In genomic region chr8:120758005-120758404, GRCm38 (mm10) we compare ENCODE assay signal across 23 mouse cellular contexts.
"Had no signal": no experiment of that assay in that cellular context is flagged by ENCODE, and none has a peak within 500 bp of the region (broad histone marks: within the 10 kb centered on the region; RNA-seq: fewer than 3 reads in every experiment).

No protein-coding gene starts in this region.

- ATAC-seq: hindbrain, postnatal 0 days; intestine, embryonic 16.5 days had no signal

- DNase-seq: gastrocnemius, postnatal 14 days; gastrocnemius, postnatal 36 days; heart, adult 11 months; heart, adult 2 months; heart, postnatal 14 days; heart, postnatal 36 days; kidney, adult 11 months; kidney, adult 8-10 months; kidney, postnatal 10 days; kidney, postnatal 25 days; kidney, postnatal 4 days; liver had no signal

- H3K4me1 ChIP-seq: hindbrain, embryonic 15.5 days had no signal

- H3K36me3 ChIP-seq: heart, embryonic 15.5 days; hindbrain, embryonic 13.5 days; hindbrain, embryonic 15.5 days; limb, embryonic 10.5 days; limb, embryonic 12.5 days had no signal

- H3K4me2 ChIP-seq: heart, embryonic 11.5 days; heart, embryonic 13.5 days; heart, embryonic 15.5 days; hindbrain, embryonic 13.5 days; hindbrain, embryonic 15.5 days; limb, embryonic 12.5 days had no signal

- H3K9ac ChIP-seq: heart, embryonic 13.5 days; heart, embryonic 15.5 days; hindbrain, embryonic 13.5 days; hindbrain, embryonic 15.5 days; limb, embryonic 12.5 days had no signal

- H3K27me3 ChIP-seq: hindbrain, embryonic 15.5 days had no signal

- H3K27ac ChIP-seq: heart, adult 2 months; heart, embryonic 13.5 days; heart, embryonic 15.5 days; hindbrain, embryonic 13.5 days; hindbrain, embryonic 15.5 days; hindbrain, postnatal 0 days; layer of hippocampus, adult 2 months; left cerebral cortex, adult 2 months; limb, embryonic 10.5 days; limb, embryonic 12.5 days had no signal

- H3K4me3 ChIP-seq: heart, adult 2 months; heart, embryonic 13.5 days; heart, embryonic 15.5 days; hindbrain, embryonic 13.5 days; hindbrain, embryonic 15.5 days; layer of hippocampus, adult 2 months; left cerebral cortex, adult 2 months; limb, embryonic 10.5 days; limb, embryonic 12.5 days had no signal

- H3K9me3 ChIP-seq: heart, embryonic 13.5 days; heart, embryonic 15.5 days; hindbrain, embryonic 13.5 days; hindbrain, embryonic 15.5 days; limb, embryonic 10.5 days; limb, embryonic 12.5 days had no signal
